Mouse (Mus musculus): ENCODE measurements around the gene Gm21650. TPM values are rescaled to one million over a fixed set of nuclear protein-coding genes. Genes with fewer than 3 reads are reported as not detected.
"Not testable (repeated sequence)": the region's sequence is repeated elsewhere in the genome, so short reads cannot be mapped to it uniquely, and the experiment has no call there.

The Gm21650 gene
- polyA plus RNA-seq (2015; fragmentation: Nextera tagmentation; extraction: Ambion mirVana) = not detected in 2 replicates

GRCm38 (mm10) chrY:77692508-77692907, at the start of gene Gm21650:
TSS of gene Gm21650 (plus strand) at chrY:77692808.
- H3K4me3 ChIP-seq (ENCODE audit: low read length); H3K9ac ChIP-seq (ENCODE audit: low read length); H3K27ac ChIP-seq (ENCODE audit: low read length); ATAC-seq (ENCODE audit: low read depth); H3K36me3 ChIP-seq (ENCODE audit: control insufficient read depth, insufficient read depth, low read length); H3K9me3 ChIP-seq (ENCODE audit: control insufficient read depth, low read length); H3K27me3 ChIP-seq (ENCODE audit: control insufficient read depth, insufficient read depth, low read depth, low read length); H3K4me1 ChIP-seq (replicated peaks; ENCODE audit: control insufficient read depth, insufficient read depth, low read length); H3K4me2 ChIP-seq (ENCODE audit: low read depth, low read length): not testable (repeated sequence)
- no CpG with 5 or more reads among the region's 6 CpGs for WGBS
